Mouse (Mus musculus) erythroblast, embryonic 14.5 days (primary cell): ENCODE results near the gene Zranb3.

Experiments
- GATA1 ChIP-seq: IDR thresholded peaks from 2 replicates; pipeline ENCODE4 v1.6.1; 2012; ENCODE audit warnings: low read length, inconsistent platforms, mixed read lengths
- TAL1 ChIP-seq: IDR thresholded peaks from 3 replicates; pipeline ENCODE4 v1.6.1; 2012; ENCODE audit warnings: low read length, inconsistent platforms, mixed read lengths

GRCm38 (mm10) chr1:128094686-128095085 lies 8.2 kb downstream of the Zranb3 start:
- TF ChIP-seq TAL1 (no peak), GATA1 (no peak)
